Mouse (Mus musculus): Measurements from ENCODE around the gene Creb3. TPM values are rescaled to one million over a fixed set of nuclear protein-coding genes. Genes with fewer than 3 reads are reported as not detected.

Gene Creb3
- polyA plus RNA-seq, 1 experiment from 2014 or later: 20.6 TPM

DNA sequence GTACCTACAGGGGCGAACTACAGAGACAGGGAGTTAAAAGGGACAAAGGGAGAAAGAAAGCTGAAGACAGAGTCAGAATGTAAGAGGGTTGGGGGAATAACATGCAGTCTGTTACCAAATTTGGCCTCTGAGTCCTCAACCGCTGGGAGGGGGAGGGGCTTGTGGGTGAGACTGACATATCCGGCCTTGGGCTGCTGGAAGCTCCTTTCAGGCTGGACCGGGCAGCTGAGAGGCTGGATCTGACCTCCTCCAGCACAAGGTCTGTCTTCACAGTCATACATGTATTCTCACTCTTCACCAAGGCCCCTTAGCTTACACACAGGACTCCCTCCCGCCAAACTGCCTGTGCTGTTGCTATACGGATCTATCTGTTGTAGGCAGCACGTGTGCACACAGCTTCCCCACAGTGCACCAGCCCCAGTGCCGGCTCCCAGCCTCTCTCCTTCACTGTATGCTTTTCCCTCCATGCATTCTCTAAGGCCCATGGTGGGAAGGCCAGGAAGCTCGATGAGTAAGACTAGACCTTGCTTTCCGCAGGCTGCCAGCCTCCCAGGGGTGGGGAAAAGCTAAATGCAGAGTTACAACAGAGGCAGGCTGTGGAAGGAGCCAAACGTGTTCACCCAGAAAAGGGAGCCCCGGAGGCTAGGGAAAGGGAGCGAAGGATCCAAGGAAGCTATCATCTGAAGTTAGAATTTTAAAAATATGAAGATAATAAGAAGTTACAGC is 3.3 kb upstream of the Creb3 start:
- Histone ChIP-seq H3K4me3 (replicated peaks) (peak overlapping the region; percentile 72), H3K9ac (peak overlapping the region; percentile 89), H3K9me3 (replicated peaks) (no peaks in the 10 kb centered on the region), H3K4me2 (peak overlapping the region; percentile 89), H3K36me3 (peaks cover 44% of the 10 kb centered on the region), H3K4me1 (replicated peaks) (peaks cover 59% of the 10 kb centered on the region), H3K27ac (peak overlapping the region; percentile 99), H3K27me3 (no peaks in the 10 kb centered on the region)
- DNase-seq (peak; percentile 41), ATAC-seq (ENCODE audit: low read depth) (no peak)
- 6% methylated on average over 13 of the region's 13 CpGs for WGBS (ENCODE audit: insufficient replicate concordance)

GRCm38 (mm10) chr4:43559519-43560242 is 2.5 kb upstream of the Creb3 start:
- 20% methylated on average over 13 of the region's 13 CpGs for WGBS (ENCODE audit: insufficient replicate concordance)
- H3K4me1 ChIP-seq (replicated peaks): peaks cover 64% of the 10 kb centered on the region
- ATAC-seq (ENCODE audit: low read depth): no peak

DNA sequence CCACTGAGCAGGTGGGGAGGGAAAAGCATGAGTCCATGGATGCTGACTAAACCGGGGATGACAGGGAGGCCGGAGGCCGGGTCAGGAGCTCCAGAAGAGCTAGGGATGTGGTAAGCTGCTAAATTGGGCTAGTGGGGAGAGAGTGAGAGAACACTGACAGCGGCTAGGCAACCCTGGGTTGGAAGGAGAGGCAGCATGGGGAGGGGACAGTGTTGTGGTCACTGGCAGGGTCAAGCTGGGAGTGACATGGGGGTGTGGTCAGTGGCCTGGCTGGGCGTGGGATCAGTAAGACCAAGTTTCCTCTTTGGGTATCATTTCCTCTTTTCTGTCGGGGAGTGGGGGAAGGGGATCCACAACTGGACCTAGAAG is 1.9 kb upstream of the Creb3 start:
- Histone ChIP-seq H3K27ac (peak overlapping the region; percentile 99), H3K4me3 (replicated peaks) (peak overlapping the region; percentile 72), H3K9ac (peak overlapping the region; percentile 89), H3K36me3 (peaks cover 37% of the 10 kb centered on the region), H3K4me1 (replicated peaks) (peaks cover 64% of the 10 kb centered on the region), H3K4me2 (peak overlapping the region; percentile 89), H3K9me3 (replicated peaks) (no peaks in the 10 kb centered on the region), H3K27me3 (no peaks in the 10 kb centered on the region)
- no peak for ATAC-seq (ENCODE audit: low read depth)
- 6% methylated on average over 6 of the region's 6 CpGs for WGBS (ENCODE audit: insufficient replicate concordance)
- peak; percentile 31 for DNase-seq

More at GRCm38 (mm10) chr4:43559519-43560242, 2.5 kb upstream of the Creb3 start:
- no peak for DNase-seq
- Histone ChIP-seq H3K36me3 (peaks cover 37% of the 10 kb centered on the region), H3K9me3 (replicated peaks) (no peaks in the 10 kb centered on the region), H3K9ac (peak overlapping the region; percentile 89), H3K27ac (peak overlapping the region; percentile 99), H3K4me2 (peak overlapping the region; percentile 89), H3K27me3 (no peaks in the 10 kb centered on the region), H3K4me3 (replicated peaks) (peak overlapping the region; percentile 72)

GRCm38 (mm10) chr4:43560976-43561375 is 1.2 kb upstream of the Creb3 start:
- Histone ChIP-seq H3K4me2 (peak overlapping the region; percentile 89), H3K9me3 (replicated peaks) (no peaks in the 10 kb centered on the region)
- WGBS (ENCODE audit: insufficient replicate concordance): 4% methylated on average over 2 of the region's 2 CpGs

GRCm38 (mm10) chr4:43561436-43561996 is 616 bp upstream of the Creb3 start:
- Histone ChIP-seq H3K27ac (peak overlapping the region; percentile 99), H3K4me3 (replicated peaks) (peak overlapping the region; percentile 72), H3K9ac (peak overlapping the region; percentile 89), H3K9me3 (replicated peaks) (no peaks in the 10 kb centered on the region), H3K27me3 (no peaks in the 10 kb centered on the region), H3K36me3 (peaks cover 37% of the 10 kb centered on the region), H3K4me1 (replicated peaks) (peaks cover 62% of the 10 kb centered on the region), H3K4me2 (peak overlapping the region; percentile 89)
- peak; percentile 71 for ATAC-seq (ENCODE audit: low read depth)
- 1% methylated on average over 16 of the region's 16 CpGs for WGBS (ENCODE audit: insufficient replicate concordance)
- peak; percentile 67 for DNase-seq

More at GRCm38 (mm10) chr4:43560976-43561375, 1.2 kb upstream of the Creb3 start:
- ATAC-seq (ENCODE audit: low read depth): no peak
- H3K27me3 ChIP-seq: no peaks in the 10 kb centered on the region
- H3K9ac ChIP-seq: peak overlapping the region; percentile 89
- H3K36me3 ChIP-seq: peaks cover 37% of the 10 kb centered on the region
- peak overlapping the region; percentile 99 for H3K27ac ChIP-seq
- no peak for DNase-seq
- peak overlapping the region; percentile 72 for H3K4me3 ChIP-seq (replicated peaks)
- peaks cover 64% of the 10 kb centered on the region for H3K4me1 ChIP-seq (replicated peaks)

DNA sequence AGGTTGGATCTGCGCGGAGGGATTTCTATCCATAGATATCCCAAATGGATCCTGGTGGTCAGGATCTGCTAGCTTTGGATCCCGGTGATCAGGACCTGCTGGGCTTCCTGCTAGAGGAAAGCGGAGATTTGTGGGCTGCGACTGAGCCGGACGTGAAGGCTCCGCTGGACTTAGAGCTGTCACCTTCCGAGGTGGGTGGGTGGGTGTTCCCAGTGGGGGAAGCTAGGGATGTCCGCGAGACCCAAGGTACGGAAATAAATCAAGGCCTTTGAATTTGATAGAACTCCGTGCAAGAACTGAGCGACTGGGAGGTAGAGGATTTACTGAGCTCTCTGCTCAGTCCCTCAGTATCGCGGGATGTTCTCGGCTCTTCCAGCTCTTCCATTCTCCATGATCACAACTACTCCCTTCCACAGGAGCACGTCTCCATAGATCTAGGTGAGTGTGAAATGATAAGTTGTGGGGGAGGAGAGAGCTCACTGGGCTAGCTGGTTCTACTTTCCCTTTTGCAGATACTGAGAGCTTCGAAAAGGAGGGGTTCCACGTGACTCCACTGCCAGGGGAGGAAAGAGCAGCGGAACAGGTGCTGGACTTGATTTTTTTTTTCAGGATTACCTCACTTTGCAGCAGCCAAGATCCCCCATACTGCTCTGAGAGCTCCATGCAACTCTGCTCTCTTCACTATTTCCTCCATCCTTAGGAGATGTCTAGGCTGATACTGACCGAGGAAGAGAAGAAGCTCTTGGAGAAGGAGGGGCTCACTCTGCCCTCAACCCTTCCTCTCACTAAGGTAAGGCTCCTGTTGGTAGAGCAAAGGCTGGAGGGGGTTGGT is 853 bp downstream of the Creb3 start:
- peaks cover 37% of the 10 kb centered on the region for H3K36me3 ChIP-seq
- peaks cover 49% of the 10 kb centered on the region for H3K4me1 ChIP-seq (replicated peaks)
- H3K9me3 ChIP-seq (replicated peaks): no peaks in the 10 kb centered on the region
- 2% methylated on average over 22 of the region's 22 CpGs for WGBS (ENCODE audit: insufficient replicate concordance)
- peak overlapping the region; percentile 89 for H3K9ac ChIP-seq
- no peaks in the 10 kb centered on the region for H3K27me3 ChIP-seq
- DNase-seq: no peak
- H3K27ac ChIP-seq: peak overlapping the region; percentile 99
- no peak for ATAC-seq (ENCODE audit: low read depth)
- H3K4me3 ChIP-seq (replicated peaks): peak overlapping the region; percentile 72
- peak overlapping the region; percentile 89 for H3K4me2 ChIP-seq

DNA sequence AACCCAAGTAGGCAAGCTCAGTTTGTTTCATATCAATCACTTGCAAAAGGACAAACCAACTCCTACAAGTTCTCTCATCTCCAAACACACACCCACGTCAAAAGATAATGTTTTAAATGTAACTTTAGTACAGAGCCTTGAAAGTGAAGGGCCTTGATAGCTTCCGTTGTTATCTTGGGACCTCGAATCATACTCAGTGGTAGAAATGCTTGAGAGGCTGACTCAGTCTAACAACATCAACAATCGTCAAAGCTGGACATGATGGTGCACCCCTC is 1.4 kb downstream of the Creb3 start:
- Histone ChIP-seq H3K9ac (peak overlapping the region; percentile 89), H3K36me3 (peaks cover 43% of the 10 kb centered on the region), H3K4me1 (replicated peaks) (peaks cover 43% of the 10 kb centered on the region), H3K9me3 (replicated peaks) (no peaks in the 10 kb centered on the region), H3K27ac (peak overlapping the region; percentile 99), H3K4me2 (peak overlapping the region; percentile 89), H3K4me3 (replicated peaks) (peak overlapping the region; percentile 72), H3K27me3 (no peaks in the 10 kb centered on the region)
- ATAC-seq (ENCODE audit: low read depth) (no peak), DNase-seq (no peak)
- 25% methylated on average over 4 of the region's 4 CpGs for WGBS (ENCODE audit: insufficient replicate concordance)

DNA sequence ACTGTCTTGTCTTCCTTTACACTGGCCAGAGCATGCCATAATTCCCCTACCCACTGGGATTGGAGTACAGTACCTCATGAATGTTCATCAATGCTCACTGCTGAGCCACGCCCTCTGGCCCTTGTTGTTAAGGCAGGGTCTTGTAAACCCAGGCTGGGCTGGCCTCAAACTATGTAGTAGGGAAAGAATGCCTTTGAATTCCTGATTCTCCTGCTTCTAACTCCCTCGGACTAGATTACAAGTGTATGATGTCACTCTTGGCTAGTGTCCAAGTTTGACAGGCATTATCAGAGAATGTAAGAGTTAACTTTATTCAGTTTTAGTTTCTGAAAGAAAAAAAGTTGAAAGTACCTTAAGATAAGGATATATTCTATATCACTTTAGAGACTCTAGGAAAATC is 2.1 kb downstream of the Creb3 start:
- peak overlapping the region; percentile 89; the same call in 1 of the 2 replicates for H3K4me2 ChIP-seq
- peaks cover 36% of the 10 kb centered on the region for H3K4me1 ChIP-seq (replicated peaks)

GRCm38 (mm10) chr4:43567140-43567539 is 5.0 kb downstream of the Creb3 start:
- H3K4me1 ChIP-seq (replicated peaks): peaks cover 17% of the 10 kb centered on the region
- H3K27ac ChIP-seq: no peak overlapping the region
- 89% methylated on average over 9 of the region's 9 CpGs for WGBS (ENCODE audit: insufficient replicate concordance)
- peaks cover 77% of the 10 kb centered on the region for H3K36me3 ChIP-seq
- no peak overlapping the region for H3K4me3 ChIP-seq (replicated peaks)
- H3K9ac ChIP-seq: no peak overlapping the region
- no peak overlapping the region for H3K4me2 ChIP-seq
- no peaks in the 10 kb centered on the region for H3K9me3 ChIP-seq (replicated peaks)
- ATAC-seq (ENCODE audit: low read depth): no peak
- no peak for DNase-seq
- no peaks in the 10 kb centered on the region for H3K27me3 ChIP-seq

More for the DNA sequence above, 2.1 kb downstream of the Creb3 start:
- Histone ChIP-seq H3K9ac (0 out of 2 replicates have a peak overlapping the region, but pooled peaks have one; percentile 89), H3K27ac (no peak overlapping the region), H3K4me3 (replicated peaks) (0 out of 2 replicates have a peak overlapping the region, but pooled peaks have one; percentile 72), H3K27me3 (no peaks in the 10 kb centered on the region), H3K36me3 (peaks cover 49% of the 10 kb centered on the region), H3K9me3 (replicated peaks) (no peaks in the 10 kb centered on the region)
- WGBS (ENCODE audit: insufficient replicate concordance): 63% methylated on average over 2 of the region's 2 CpGs
- ATAC-seq (ENCODE audit: low read depth) (no peak), DNase-seq (no peak)

- H3K36me3 ChIP-seq: peaks cover 79% of the 10 kb centered on the region
- H3K27ac ChIP-seq: peak overlapping the region; percentile 26; the same call in 1 of the 2 replicates
- no peak overlapping the region for H3K4me2 ChIP-seq
- WGBS (ENCODE audit: insufficient replicate concordance): 65% methylated on average over 6 of the region's 6 CpGs
- H3K9me3 ChIP-seq (replicated peaks): no peaks in the 10 kb centered on the region
- no peak overlapping the region for H3K9ac ChIP-seq
- H3K4me1 ChIP-seq (replicated peaks): peaks cover 27% of the 10 kb centered on the region
- ATAC-seq (ENCODE audit: low read depth): no peak
- H3K4me3 ChIP-seq (replicated peaks): no peak overlapping the region
- no peak for DNase-seq
- no peaks in the 10 kb centered on the region for H3K27me3 ChIP-seq
Observed at GRCm38 (mm10) chr4:43571395-43572045, 9.4 kb downstream of the Creb3 start.

Measured in liver, embryonic 13.5 days (tissue).